Mouse (Mus musculus): ENCODE results near the gene Prr23a1. TPM values are rescaled to one million over a fixed set of nuclear protein-coding genes. Genes with fewer than 3 reads are reported as not detected.

Prr23a1 gene
- total RNA-seq (2021), result not detected

DNA sequence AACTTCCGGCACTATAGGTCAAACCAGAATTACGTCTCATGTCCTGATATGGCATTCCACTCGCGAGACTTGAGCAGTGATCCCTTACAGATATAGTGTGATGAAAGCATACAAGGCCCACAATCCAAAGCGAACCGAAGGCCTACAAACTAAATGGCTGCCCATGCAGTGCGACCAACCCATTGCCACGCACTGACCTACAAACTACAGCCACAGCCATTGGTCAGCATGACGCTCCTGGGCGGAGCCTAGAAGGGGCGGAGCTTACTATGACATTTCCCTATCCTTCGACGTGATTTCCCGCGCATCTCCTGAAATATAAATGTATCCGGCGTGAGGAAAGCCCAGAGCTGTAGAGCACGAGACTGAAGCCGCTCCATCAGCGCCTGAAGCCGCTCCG, at the start of gene Prr23a1:
TSS of gene Prr23a1 (plus strand) at position 387 of the 400 bp plus-strand sequence.
- intact Hi-C loops (cut with DNase I), result no loop called here
- DNase-seq, result no peak

DNA sequence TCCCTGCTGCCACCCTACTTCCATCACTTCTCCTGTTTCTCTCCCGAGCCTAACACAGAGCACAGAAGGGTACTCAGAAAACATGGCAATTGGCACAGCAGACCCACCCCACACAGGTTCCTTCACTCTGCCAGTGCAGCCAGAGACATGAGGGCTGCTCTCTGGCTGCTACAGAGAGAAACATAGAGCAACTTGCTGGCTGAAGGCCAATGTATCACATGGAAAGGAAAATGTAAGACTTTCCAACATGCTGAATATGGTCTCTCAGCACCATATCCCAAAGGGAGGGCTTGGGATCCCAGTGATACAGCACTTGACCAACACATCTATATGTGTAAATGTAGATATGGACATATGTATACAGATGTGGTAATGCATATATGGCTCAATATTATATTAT, 43.3 kb upstream of the Prr23a1 start:
- intact Hi-C loops (cut with DNase I), result no loop called here
- no peak for DNase-seq

DNA sequence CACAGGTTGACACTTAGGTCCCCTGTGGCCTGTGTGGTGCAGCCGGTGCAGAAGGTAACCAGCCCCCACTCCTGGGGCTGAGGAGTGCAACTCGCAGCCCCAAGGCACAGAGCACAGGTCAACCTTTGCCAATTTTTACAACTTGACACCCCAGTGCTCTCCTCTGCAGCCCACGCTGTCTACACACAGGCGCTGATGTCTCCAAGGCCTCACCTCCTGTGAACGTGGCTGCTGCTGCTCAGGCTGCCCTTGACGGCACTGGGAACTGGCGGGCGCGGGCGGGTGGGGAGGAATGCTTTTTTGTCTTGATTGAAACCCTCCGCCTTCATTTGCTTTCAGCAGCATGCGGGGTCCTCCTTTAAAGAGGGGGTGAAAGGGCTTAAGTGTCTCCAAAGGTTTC, 38.3 kb upstream of the Prr23a1 start:
- intact Hi-C loops (cut with DNase I), result no loop called here
- DNase-seq, result no peak

DNA sequence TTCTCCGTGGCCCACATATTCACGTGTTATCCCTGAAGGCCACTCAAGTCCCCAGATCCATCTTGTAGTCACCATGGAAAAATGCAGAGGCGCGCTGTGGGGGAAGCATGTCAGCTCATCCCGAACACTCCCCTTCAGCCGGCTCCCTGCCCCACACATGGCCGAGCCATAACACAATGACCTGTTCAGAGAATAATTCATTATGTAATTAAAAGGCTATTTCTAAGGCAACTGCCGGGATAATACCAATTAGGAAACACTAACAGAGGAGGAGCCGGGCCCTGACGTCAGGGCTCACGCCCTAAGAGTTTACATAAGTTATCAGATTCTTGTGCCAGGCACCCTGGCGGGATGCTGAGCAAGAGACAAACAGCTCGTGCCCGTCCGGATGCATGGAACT, 36.8 kb upstream of the Prr23a1 start:
- DNase-seq, result no peak

DNA sequence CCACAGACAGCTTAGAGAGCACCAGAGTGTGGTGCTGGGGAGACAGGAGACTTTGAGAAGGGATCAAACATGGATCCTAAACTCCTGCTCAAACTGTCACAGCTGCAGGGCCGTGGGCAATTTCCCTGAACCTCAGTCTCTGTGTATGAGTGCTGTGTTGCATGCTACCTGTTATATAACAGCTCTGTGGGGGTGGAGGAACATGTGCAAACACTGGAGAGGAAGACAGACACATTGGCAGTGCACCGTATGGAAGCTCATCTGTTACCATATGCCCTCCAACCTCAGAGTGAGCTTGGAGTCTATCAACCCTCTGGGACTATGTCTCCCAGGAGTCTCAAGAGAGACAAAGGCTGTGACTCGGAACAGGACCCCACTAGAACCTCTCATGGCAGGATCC, 36.4 kb upstream of the Prr23a1 start:
- intact Hi-C loops (cut with DNase I), result no loop called here
- DNase-seq, result no peak

More for the DNA sequence above, 36.8 kb upstream of the Prr23a1 start:
- intact Hi-C loops (cut with DNase I), result no loop called here

DNA sequence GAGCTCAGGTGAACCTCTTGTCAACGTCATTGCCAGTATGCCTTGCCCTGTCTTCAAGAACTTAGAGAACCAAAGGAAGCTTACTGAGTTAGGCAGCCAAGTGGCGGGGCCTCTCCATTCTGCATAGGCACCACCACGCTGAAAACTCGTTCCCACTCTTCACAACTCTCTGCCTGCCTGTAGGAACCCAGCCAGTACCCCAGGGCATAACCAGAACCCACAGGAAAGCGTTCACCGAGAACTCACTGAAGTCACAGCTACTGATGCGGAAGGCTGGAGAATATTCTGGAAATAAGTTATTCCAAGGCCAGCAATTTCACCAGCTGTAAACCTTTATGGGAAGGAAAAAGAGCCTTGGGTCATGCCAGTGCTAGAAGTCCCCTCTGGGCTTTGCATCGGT, 34.7 kb upstream of the Prr23a1 start:
- intact Hi-C loops (cut with DNase I), result loop anchor here (2.0 kb wide), 1 partner anchor 193 kb away; no protein-coding TSS in a partner anchor
- no peak for DNase-seq

DNA sequence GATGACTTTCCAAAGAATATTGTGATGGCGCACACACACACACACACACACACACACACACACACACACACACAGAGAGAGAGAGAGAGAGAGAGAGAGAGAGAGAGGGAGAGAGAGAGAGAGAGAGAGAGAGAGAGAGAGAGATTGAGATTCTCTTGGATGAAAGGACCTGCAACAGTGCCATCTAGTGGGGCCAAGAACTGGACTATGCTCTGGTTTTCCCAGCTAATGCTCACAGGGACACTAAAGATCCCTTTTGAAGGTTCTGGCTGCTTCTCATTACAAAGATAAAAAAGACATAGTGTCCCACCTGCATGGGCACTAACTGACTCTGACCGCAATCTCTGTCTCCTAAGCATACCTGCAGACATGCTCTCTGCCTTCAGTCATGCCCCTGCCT, 32.8 kb upstream of the Prr23a1 start:
- intact Hi-C loops (cut with DNase I), result loop anchor here (1.0 to 2.0 kb wide), 2 partner anchors 164 to 195 kb away; no protein-coding TSS in a partner anchor
- DNase-seq, result peak; percentile 39 to 53

DNA sequence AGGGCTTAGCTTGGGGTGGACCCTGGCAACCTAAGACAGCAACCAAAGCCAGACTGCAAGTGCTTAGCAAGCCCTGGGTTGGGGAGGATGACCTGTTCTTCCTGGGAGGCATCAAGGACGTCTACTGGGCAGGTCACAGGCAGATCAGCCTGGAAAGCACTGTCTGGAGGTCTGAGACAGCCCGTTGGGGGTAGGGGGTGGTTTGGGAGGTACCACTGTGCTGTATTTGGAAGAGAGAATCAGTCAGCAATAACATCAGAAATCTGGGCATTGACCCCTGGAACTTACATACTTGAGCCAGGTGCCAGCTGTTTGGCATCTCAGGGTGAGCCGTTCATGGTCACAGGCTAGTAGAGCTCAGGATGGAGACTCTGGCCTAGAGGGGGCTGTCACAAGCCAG, 26.2 kb upstream of the Prr23a1 start:
- intact Hi-C loops (cut with DNase I), result no loop called here
- DNase-seq, result no peak

DNA sequence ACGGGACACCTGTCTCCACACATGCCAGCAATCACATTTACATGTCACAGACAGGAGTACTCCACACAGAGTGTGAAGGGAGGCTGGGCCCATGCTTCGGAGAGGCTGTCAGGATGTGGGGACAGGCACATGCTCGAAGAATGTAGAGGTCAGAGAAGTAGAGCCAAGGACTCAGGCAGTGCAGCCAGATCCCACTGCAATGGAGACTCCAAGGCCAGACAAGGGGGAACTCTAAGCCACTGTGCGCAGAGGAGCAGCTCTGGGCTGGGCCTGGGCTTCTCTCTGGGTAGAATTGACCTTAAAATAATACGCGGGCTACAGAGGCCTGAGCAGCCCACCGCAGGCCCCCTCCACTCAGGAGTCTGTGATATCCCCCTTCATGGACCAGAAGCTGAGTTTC, 24.7 kb upstream of the Prr23a1 start:
- DNase-seq, result no peak
- intact Hi-C loops (cut with DNase I), result no loop called here

DNA sequence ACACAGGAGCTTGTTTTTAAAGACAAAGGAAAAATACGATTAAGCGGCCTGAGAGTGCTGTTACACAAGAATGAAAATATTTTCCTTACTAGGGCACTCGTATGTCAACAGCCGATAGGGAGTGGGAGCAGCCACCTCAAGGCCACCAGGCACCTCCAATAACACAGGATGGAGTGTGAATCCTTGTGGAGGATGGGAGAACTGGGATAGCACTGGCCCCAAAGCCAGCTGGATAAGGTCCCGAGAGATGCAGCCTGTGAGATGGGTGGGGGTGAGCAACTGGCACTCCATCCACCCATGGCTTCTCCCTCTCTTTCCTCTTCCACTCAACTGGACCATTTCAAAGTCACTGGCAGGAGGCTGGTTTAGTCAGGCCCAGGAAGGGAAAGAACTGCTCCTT, 23.3 kb upstream of the Prr23a1 start:
- no peak for DNase-seq
- intact Hi-C loops (cut with DNase I), result no loop called here

DNA sequence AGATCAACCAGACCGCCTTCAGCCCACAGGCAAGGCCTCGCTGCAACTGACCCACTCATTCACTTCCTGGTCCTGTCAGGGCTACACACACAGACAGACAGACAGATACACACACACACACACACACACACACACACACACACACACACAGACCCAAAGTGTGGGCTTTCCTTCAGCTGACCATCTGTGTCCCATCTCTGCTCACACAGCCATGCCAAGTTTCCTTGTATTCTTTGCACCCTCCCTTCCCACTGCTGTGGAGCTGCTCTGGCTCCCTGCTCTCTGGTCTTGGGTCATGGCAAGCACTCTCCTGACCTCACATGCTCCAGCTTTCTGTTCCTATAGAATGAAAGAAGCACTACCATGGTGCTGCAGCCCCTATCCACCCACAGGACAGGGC, 22.8 kb upstream of the Prr23a1 start:
- peak in 1 of 2 experiments; percentile 4 for DNase-seq
- intact Hi-C loops (cut with DNase I), result no loop called here

DNA sequence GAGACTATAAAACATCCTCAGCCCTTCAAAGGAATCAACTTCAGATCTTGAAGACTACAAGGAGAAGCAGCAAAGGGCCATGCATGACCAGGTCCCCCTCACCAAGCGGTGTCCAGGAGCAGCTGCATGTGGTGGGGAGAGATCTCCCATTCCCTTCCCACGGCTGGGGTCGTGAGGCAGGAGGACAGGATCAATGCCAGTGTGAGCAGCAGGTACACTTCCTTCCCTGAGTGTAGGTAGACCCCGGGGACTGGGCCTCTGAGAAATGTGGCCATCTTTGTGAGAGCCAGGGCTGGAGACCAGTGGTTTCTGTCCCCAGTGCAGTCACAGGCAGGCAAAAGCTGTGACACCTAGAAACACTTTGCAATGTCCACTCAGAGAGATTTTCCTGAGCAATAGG, 21.8 kb upstream of the Prr23a1 start:
- intact Hi-C loops (cut with DNase I), result no loop called here
- no peak for DNase-seq

DNA sequence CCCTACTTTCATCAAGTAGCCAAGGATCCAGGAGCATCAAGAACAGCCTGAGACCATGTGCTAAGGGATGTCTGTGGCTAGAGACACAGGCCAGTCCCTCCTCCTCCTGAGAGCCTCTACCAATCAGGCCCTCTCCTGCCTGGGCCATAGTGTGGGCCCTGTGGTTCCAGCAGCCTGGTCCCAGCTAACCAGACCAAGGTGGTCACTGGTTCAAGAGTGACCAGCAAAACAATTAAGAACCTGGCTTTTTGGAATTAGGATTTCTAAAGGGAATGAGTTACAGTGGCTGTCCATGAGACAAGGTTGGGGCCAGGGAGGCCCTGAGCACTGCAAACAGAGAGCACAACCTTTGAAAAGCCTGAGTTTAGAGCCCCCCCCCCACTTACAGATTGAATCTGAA, 21.2 kb upstream of the Prr23a1 start:
- DNase-seq, result no peak
- intact Hi-C loops (cut with DNase I), result no loop called here

DNA sequence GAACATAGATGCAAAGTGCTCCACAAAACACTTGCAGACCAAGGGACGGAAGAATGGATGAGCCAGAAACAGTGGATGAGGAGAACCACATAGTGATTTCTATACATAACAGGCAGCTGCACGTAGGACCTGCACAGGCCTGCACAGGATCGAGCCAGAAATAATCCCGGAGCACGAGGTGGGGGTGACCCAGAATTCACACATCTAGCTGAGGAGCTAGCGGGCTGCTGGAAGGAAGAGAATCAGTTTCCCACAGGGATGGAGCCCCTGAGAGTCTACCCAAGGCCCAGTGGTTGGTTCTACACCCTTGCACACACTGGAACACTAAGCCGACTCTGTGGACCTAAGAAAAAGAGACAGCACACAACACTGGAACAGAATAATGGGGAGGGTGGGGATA, 18.5 kb upstream of the Prr23a1 start:
- intact Hi-C loops (cut with DNase I), result no loop called here
- no peak for DNase-seq

DNA sequence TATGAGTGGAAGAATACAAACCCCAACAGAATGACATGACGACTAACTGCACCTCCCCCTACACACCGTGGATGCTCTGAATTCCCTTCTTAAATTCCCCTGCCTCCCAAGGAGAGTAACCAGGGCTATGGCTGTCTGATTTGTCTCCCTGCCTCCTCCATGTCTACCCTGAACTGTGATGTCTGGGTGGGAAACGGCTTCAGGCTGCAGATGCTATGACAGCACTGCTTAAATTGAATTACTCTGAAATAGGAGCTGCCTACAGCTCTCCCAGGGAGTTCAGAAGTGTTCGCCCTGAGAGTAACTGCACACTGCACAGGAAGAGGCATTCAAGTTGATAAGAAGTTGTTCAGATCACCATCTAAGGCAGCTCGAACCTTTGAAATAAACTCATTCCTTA, 12.8 kb upstream of the Prr23a1 start:
- DNase-seq, result no peak
- intact Hi-C loops (cut with DNase I), result no loop called here

DNA sequence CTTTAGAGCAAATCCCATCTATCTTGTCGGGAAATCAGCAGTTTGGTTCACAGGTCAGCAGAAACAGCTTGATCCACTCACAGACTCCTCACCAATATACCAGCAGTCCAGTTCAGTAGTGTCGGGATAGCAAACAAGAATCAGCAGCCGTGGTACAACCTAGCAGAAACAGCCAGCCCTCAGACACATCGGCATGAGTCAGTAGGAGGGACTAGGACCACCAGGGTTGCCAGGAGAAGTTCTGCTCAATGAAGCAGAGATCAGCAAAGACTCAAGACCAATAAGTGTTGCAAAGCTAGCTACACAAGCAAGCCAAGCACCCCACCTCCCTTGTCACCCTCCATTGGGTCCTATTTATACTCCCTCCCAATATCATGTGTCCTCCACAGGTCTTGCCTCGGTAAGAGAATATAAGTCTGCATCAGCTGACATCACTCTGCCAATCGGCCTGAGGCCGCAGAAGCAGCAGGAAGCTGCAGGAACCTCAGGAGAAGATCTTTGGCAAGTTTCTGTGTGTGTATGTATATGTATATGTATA, 4.7 kb upstream of the Prr23a1 start:
- intact Hi-C loops (cut with DNase I), result no loop called here
- no peak for DNase-seq

DNA sequence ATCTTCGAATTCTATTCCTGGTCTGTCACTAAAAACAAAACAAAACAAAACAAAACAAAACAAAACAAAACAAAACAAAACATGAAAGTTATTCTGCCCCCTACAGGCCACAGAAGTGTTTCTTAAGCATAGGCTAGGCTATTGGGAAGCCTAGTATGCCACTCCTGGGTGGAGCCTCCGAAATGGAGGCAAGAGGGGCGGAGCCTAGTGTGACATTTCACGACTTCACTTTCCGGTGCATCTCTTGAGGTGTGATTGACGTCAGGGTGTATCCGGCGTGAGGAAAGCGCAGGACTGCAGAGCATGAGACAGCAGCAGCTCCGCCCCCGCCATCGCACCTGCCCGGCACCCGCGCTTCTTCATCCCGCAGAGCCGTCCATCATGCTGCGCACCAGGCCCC, 13.9 kb downstream of the Prr23a1 start, which contains the start of gene Prr23a2:
TSS of gene Prr23a2 (plus strand) at position 285 of the 400 bp plus-strand sequence.
- intact Hi-C loops (cut with DNase I), result no loop called here
- no peak for DNase-seq

DNA sequence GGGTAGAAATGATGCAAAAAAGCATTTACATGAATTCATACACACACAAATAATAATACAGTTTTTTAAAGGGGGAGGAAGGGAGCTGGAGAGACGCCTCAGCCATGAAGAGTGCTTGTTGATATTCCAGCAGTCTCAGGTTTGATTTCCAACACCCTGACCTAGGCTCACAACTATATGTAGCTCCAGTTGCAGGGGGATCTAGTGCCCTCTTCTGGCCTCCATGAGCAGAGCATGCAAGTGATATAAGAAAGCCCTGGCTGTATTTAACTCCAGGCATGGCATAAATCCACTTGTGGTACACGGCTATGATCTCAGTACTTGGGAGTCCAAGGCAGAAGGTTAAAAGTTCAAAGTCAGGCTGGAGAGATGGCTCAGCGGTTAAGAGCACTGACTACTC, 21.2 kb downstream of the Prr23a1 start:
- intact Hi-C loops (cut with DNase I), result no loop called here
- no peak for DNase-seq

DNA sequence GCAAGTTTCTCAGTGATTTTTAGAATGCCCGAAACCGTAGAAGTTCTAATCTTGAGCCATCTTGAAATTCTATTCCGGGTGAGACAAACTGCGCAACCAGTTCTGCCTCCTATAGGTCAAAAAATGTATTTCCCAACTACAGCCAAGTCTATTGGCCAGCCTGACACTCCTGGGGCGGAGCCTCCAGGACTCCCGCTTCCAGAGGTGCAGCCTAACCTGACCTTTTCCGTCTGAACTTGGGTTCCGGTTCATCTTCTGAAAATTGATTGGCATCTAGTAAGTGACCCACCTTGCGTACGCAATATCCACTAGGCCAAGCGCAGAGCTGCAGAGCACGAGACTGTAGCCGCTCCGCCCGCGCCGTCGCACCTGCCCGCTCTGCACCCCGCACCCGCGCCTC, 22.3 kb downstream of the Prr23a1 start, which contains the start of gene Prr23a3:
TSS of gene Prr23a3 (plus strand) at position 197 of the 400 bp plus-strand sequence.
- intact Hi-C loops (cut with DNase I), result no loop called here
- no peak for DNase-seq

All from heart, postnatal 36 days (tissue).